Mouse (Mus musculus): ENCODE results near the gene Ostc. TPM values are rescaled to one million over a fixed set of nuclear protein-coding genes. Genes with fewer than 3 reads are reported as not detected.
A peak's percentile ranks its signal among the peaks of the same experiment; 100 is the strongest.

The Ostc gene
- polyA plus RNA-seq, 2 experiments, result 285 to 481 TPM

- WGBS, result 82% methylated on average over 10 of the region's 10 CpGs
- ATAC-seq (ENCODE audit: low FRiP score, low read depth) (no peak), DNase-seq (ENCODE audit: low spot score) (no peak)
- Histone ChIP-seq H3K4me1 (ENCODE audit: control insufficient read depth, insufficient read depth, low read length) (no peaks in the 10 kb centered on the region), H3K36me3 (ENCODE audit: control insufficient read depth, insufficient read depth, low read length) (no peaks in the 10 kb centered on the region), H3K27ac (replicated peaks; ENCODE audit: low read depth, low read length) (no peak overlapping the region), H3K4me2 (replicated peaks; ENCODE audit: low read depth, low read length, severe bottlenecking) (no peak overlapping the region), H3K4me3 (replicated peaks; ENCODE audit: low read length) (no peak overlapping the region), H3K9ac (ENCODE audit: low read depth, low read length, severe bottlenecking) (no peak overlapping the region), H3K27me3 (ENCODE audit: control insufficient read depth, insufficient read depth, low read length) (no peaks in the 10 kb centered on the region), H3K9me3 (ENCODE audit: control insufficient read depth, low read length) (0 out of 2 replicates have a peak, but pooled peaks cover 4% of the 10 kb centered on the region)
- TF ChIP-seq POLR2A (IDR thresholded peaks at IDR 0.05; ENCODE audit: borderline replicate concordance, extremely low read depth, insufficient read depth, insufficient read length), result no peak
These were observed 37.7 kb upstream of the Ostc start for GRCm38 (mm10) chr3:130746673-130747619.

GRCm38 (mm10) chr3:130737652-130738361 is 28.6 kb upstream of the Ostc start:
- TF ChIP-seq POLR2A (IDR thresholded peaks at IDR 0.05; ENCODE audit: borderline replicate concordance, extremely low read depth, insufficient read depth, insufficient read length), result no peak
- Histone ChIP-seq H3K9ac (ENCODE audit: low read depth, low read length, severe bottlenecking) (no peak overlapping the region), H3K4me3 (replicated peaks; ENCODE audit: low read length) (no peak overlapping the region), H3K27ac (replicated peaks; ENCODE audit: low read depth, low read length) (no peak overlapping the region), H3K4me2 (replicated peaks; ENCODE audit: low read depth, low read length, severe bottlenecking) (no peak overlapping the region), H3K9me3 (ENCODE audit: control insufficient read depth, low read length) (no peaks in the 10 kb centered on the region), H3K4me1 (ENCODE audit: control insufficient read depth, insufficient read depth, low read length) (no peaks in the 10 kb centered on the region), H3K27me3 (ENCODE audit: control insufficient read depth, insufficient read depth, low read length) (no peaks in the 10 kb centered on the region), H3K36me3 (ENCODE audit: control insufficient read depth, insufficient read depth, low read length) (no peaks in the 10 kb centered on the region)
- 13% methylated on average over 21 of the region's 21 CpGs for WGBS
- no peak for ATAC-seq (ENCODE audit: low FRiP score, low read depth)
- DNase-seq (ENCODE audit: low spot score), result no peak

GRCm38 (mm10) chr3:130736758-130737157 is 27.5 kb upstream of the Ostc start:
- Histone ChIP-seq H3K9ac (ENCODE audit: low read depth, low read length, severe bottlenecking) (no peak overlapping the region), H3K36me3 (ENCODE audit: control insufficient read depth, insufficient read depth, low read length) (no peaks in the 10 kb centered on the region), H3K4me2 (replicated peaks; ENCODE audit: low read depth, low read length, severe bottlenecking) (no peak overlapping the region), H3K4me1 (ENCODE audit: control insufficient read depth, insufficient read depth, low read length) (no peaks in the 10 kb centered on the region), H3K9me3 (ENCODE audit: control insufficient read depth, low read length) (no peaks in the 10 kb centered on the region), H3K4me3 (replicated peaks; ENCODE audit: low read length) (no peak overlapping the region), H3K27ac (replicated peaks; ENCODE audit: low read depth, low read length) (no peak overlapping the region), H3K27me3 (ENCODE audit: control insufficient read depth, insufficient read depth, low read length) (no peaks in the 10 kb centered on the region)
- DNase-seq (ENCODE audit: low spot score) (no peak), ATAC-seq (ENCODE audit: low FRiP score, low read depth) (no peak)
- no peak for TF ChIP-seq POLR2A (IDR thresholded peaks at IDR 0.05; ENCODE audit: borderline replicate concordance, extremely low read depth, insufficient read depth, insufficient read length)
- WGBS, result 36% methylated on average over 4 of the region's 4 CpGs

- ATAC-seq (ENCODE audit: low FRiP score, low read depth) (peak; percentile 99), DNase-seq (ENCODE audit: low spot score) (peak; percentile 96)
- peak within 1 kb of the TSS; percentile 95 for H3K9ac ChIP-seq (ENCODE audit: low read depth, low read length, severe bottlenecking)
- peak within 1 kb of the TSS; percentile 94 for H3K27ac ChIP-seq (replicated peaks; ENCODE audit: low read depth, low read length)
- H3K9me3 ChIP-seq (ENCODE audit: control insufficient read depth, low read length), result no peaks in the 10 kb centered on the region
- H3K36me3 ChIP-seq (ENCODE audit: control insufficient read depth, insufficient read depth, low read length), result peaks cover 38% of the 10 kb centered on the region
- H3K4me1 ChIP-seq (ENCODE audit: control insufficient read depth, insufficient read depth, low read length), result peaks cover 11% of the 10 kb centered on the region; the same call in 1 of the 2 replicates
- H3K27me3 ChIP-seq (ENCODE audit: control insufficient read depth, insufficient read depth, low read length), result no peaks in the 10 kb centered on the region
- peak within 1 kb of the TSS; percentile 99 for H3K4me3 ChIP-seq (replicated peaks; ENCODE audit: low read length)
- H3K4me2 ChIP-seq (replicated peaks; ENCODE audit: low read depth, low read length, severe bottlenecking), result peak within 1 kb of the TSS; percentile 69
- WGBS, result under 1% methylated on average over 45 of the region's 45 CpGs
- TF ChIP-seq POLR2A (IDR thresholded peaks at IDR 0.05; ENCODE audit: borderline replicate concordance, extremely low read depth, insufficient read depth, insufficient read length), result peak; percentile 82; the same call in 1 of the 2 replicates
These were observed 21.0 kb upstream of the Ostc start, which contains the start of gene Rpl34 for GRCm38 (mm10) chr3:130730189-130730653. Rpl34 (minus strand) TSS chr3:130730398.

Data from limb, embryonic 14.5 days (tissue).